Mouse (Mus musculus) lung, postnatal 0 days (tissue): ENCODE measurements around the gene Kxd1.

Experiments used
- CTCF ChIP-seq: IDR thresholded peaks from 2 replicates; pipeline ENCODE4 v1.5.1; 2016; ENCODE audit warnings: antibody characterized with exemption, mild to moderate bottlenecking
- EP300 ChIP-seq: IDR thresholded peaks from 2 replicates; pipeline ENCODE4 v1.6.1; 2016; ENCODE audit warnings: antibody characterized with exemption, mild to moderate bottlenecking, control low read depth

DNA sequence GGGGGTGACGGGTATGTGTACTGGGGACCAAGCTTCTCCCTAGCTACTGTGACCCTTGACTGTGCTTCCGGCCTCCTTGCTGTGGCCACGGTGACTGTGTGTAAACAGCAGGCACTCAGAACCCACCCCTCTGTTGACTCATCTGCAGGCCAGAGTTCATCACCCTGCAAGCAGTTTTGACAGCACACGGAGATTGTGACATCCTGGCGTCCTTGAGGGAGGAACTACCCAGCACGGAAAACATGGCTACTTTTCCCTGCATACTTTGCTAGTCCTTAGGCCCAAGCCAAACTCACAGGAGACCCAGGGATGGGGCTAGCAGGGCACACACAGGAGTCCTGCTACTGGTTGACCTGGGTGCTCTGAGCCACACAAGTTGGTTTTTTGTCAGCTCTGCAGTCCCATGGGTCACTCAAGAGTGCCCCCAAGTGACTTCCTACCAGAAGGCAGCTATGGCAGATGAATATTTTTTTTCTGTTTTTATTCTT lies 16.5 kb upstream of the Kxd1 start:
- TF ChIP-seq CTCF (peak; percentile 67), EP300 (peak; percentile 81)
